Mouse (Mus musculus) small intestine, adult 2 months (tissue): Measurements from ENCODE around the gene Nme3. TPM values are rescaled to one million over a fixed set of nuclear protein-coding genes. Genes with fewer than 3 reads are reported as not detected.

Source experiments
- H3K27ac ChIP-seq: fragments of 200-500 bp; 2 replicates; pipeline ENCODE4 v1.5.1; 2012; ENCODE audit warnings: low read depth, low read length, control low read depth, inconsistent platforms; ENCODE audit not compliant: insufficient read depth
- H3K27me3 ChIP-seq: fragments of 200-500 bp; 2 replicates; pipeline ENCODE4 v1.6.1; 2012; ENCODE audit warnings: mild to moderate bottlenecking, moderate library complexity, low read length, inconsistent platforms; ENCODE audit not compliant: control insufficient read depth, insufficient read depth
- H3K36me3 ChIP-seq: fragments of 200-500 bp; 2 replicates; pipeline ENCODE4 v1.6.1; 2012; ENCODE audit warnings: mild to moderate bottlenecking, low read length, control low read depth, inconsistent platforms; ENCODE audit not compliant: control insufficient read depth, insufficient read depth
- H3K4me1 ChIP-seq: fragments of 200-500 bp; 2 replicates; pipeline ENCODE4 v1.6.1; 2012; ENCODE audit warnings: low read length, inconsistent platforms, mixed read lengths; ENCODE audit not compliant: control insufficient read depth, insufficient read depth, insufficient read length
- H3K4me3 ChIP-seq: fragments of 200-500 bp; 2 replicates; pipeline ENCODE4 v1.5.1; 2012; ENCODE audit warnings: low read depth, mild to moderate bottlenecking, control low read depth, inconsistent platforms, low read length, moderate library complexity
- CTCF ChIP-seq: fragments of 200-500 bp; IDR thresholded peaks from 2 replicates; pipeline ENCODE4 v1.5.1; 2012; ENCODE audit warnings: low read depth, mild to moderate bottlenecking, control low read depth, inconsistent platforms, low read length, moderate library complexity, mixed read lengths; ENCODE audit not compliant: insufficient replicate concordance, insufficient read length; ENCODE audit errors: extremely low read depth
- POLR2A ChIP-seq: fragments of 200-500 bp; IDR thresholded peaks from 2 replicates; pipeline ENCODE4 v1.6.1; 2012; ENCODE audit warnings: low read depth, mild to moderate bottlenecking, control low read depth, inconsistent platforms, low read length, moderate library complexity
- WGBS: fragments of 180-500 bp; shearing (Covaris S2); methylation state at CpG from one replicate; pipeline ENCODE4 v1.1.7; 2018; 5-methylcytosine and 5-hydroxymethylcytosine counted together
- polyA plus RNA-seq: library from polyadenylated mRNA; depleted of rRNA; stranded (reverse); fragments of >200 nt; gene quantifications from 2 replicates; pipeline ENCODE4 v1.2.3, GENCODE M21; 2012

The Nme3 gene
- polyA plus RNA-seq, 1 experiment: 52.4 TPM

- H3K4me3 ChIP-seq: no peak overlapping the region
- peaks cover 11% of the 10 kb centered on the region; the same call in 1 of the 2 replicates for H3K4me1 ChIP-seq
- WGBS: 83% methylated on average over 5 of the region's 5 CpGs
- H3K27me3 ChIP-seq: no peaks in the 10 kb centered on the region
- H3K36me3 ChIP-seq: peaks cover 50% of the 10 kb centered on the region
- TF ChIP-seq CTCF (no peak), POLR2A (no peak)
- no peak overlapping the region for H3K27ac ChIP-seq
Observed at GRCm38 (mm10) chr17:24899153-24899552, 2.9 kb downstream of the Nme3 start.

- Histone ChIP-seq H3K36me3 (peaks cover 59% of the 10 kb centered on the region), H3K27me3 (no peaks in the 10 kb centered on the region)
Observed at GRCm38 (mm10) chr17:24900014-24900413, 3.7 kb downstream of the Nme3 start.

DNA sequence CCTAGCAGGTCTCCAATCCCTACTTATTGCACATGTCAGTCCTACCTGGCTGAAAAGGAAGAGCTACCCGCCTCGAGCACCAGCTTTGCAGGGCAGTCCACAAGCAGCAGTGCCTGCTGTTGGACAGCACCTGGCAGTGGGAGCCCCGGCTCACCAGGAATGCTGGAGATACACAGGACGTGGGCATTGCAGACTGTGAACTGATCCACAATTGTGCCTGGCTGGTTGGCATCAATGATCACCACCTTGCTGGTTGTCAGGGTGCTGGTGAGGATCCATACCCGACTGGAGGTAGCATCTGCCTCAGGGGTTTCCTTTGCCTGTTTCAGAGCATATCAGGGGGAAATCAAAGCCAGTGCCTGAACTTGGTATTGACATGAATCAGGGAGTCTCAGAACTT is 5.8 kb downstream of the Nme3 start:
- TF ChIP-seq POLR2A (no peak), CTCF (no peak)
- Histone ChIP-seq H3K27ac (no peak overlapping the region), H3K36me3 (peaks cover 72% of the 10 kb centered on the region), H3K4me3 (no peak overlapping the region), H3K4me1 (peaks cover 6% of the 10 kb centered on the region; the same call in 1 of the 2 replicates), H3K27me3 (no peaks in the 10 kb centered on the region)
- WGBS: 86% methylated on average over 5 of the region's 5 CpGs

More at GRCm38 (mm10) chr17:24900014-24900413, 3.7 kb downstream of the Nme3 start:
- no peak overlapping the region for H3K27ac ChIP-seq
- 87% methylated on average over 6 of the region's 6 CpGs for WGBS
- TF ChIP-seq POLR2A (no peak), CTCF (no peak)
- peaks cover 11% of the 10 kb centered on the region; the same call in 1 of the 2 replicates for H3K4me1 ChIP-seq
- no peak overlapping the region for H3K4me3 ChIP-seq

- no peaks in the 10 kb centered on the region for H3K27me3 ChIP-seq
- peaks cover 74% of the 10 kb centered on the region for H3K36me3 ChIP-seq
- no peak overlapping the region for H3K27ac ChIP-seq
- no peak overlapping the region for H3K4me3 ChIP-seq
- TF ChIP-seq CTCF: peak; percentile 12; the same call in 1 of the 2 replicates
- TF ChIP-seq POLR2A: no peak
- H3K4me1 ChIP-seq: no peaks in the 10 kb centered on the region
- 68% methylated on average over 9 of the region's 9 CpGs for WGBS
Observed at GRCm38 (mm10) chr17:24902671-24903474, 6.6 kb downstream of the Nme3 start.

- H3K27me3 ChIP-seq: no peaks in the 10 kb centered on the region
- peaks cover 75% of the 10 kb centered on the region for H3K36me3 ChIP-seq
- 89% methylated on average over 9 of the region's 9 CpGs for WGBS
- no peak for TF ChIP-seq CTCF
- no peak for TF ChIP-seq POLR2A
- H3K4me1 ChIP-seq: no peaks in the 10 kb centered on the region
- no peak overlapping the region for H3K27ac ChIP-seq
- no peak overlapping the region for H3K4me3 ChIP-seq
Observed at GRCm38 (mm10) chr17:24903767-24904166, 7.5 kb downstream of the Nme3 start.

DNA sequence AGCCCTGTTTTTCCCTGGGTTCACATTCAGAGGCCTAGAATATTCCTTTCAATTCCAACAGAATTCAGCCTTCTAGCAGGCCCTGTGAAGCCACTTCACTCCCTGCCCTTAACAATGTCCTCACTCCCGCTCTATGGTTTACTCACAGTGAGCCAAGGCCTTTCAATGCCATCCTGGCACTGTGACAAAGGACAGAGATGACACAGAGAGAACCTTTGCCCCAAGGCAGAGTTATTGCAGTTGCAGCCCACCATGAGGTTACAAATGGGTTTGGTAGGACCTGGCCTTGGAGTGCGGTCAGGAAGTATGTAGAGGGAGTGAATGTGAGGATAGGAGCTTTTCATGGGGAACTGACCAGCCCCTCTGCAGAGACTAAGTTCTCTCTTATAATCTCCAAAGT is 11.3 kb downstream of the Nme3 start:
- H3K36me3 ChIP-seq: peaks cover 71% of the 10 kb centered on the region
- H3K27ac ChIP-seq: no peak overlapping the region
- no peaks in the 10 kb centered on the region for H3K4me1 ChIP-seq
- no peak overlapping the region for H3K4me3 ChIP-seq
- TF ChIP-seq CTCF (no peak), POLR2A (no peak)
- H3K27me3 ChIP-seq: no peaks in the 10 kb centered on the region
- WGBS: 84% methylated on average over 2 of the region's 2 CpGs

DNA sequence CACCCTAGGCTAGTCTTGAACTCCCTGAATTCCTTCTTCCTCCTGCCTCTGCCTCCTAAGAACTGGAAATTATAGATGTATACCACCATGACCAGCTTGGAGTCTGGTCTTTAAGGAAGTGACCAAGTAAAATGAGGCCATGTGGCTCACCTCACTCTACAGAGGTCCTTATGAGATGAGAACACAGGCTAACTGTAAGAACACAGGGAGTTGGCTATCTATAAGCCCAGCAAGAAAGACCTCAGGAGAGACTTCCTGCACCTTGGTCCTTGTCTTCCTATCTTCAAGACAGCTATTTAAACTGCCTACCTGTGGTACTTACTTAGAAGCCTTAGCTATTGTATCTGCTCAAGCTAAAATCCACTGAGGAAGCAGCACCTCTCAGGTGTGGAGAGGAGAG is 17.7 kb downstream of the Nme3 start:
- Histone ChIP-seq H3K4me1 (no peaks in the 10 kb centered on the region), H3K4me3 (no peak overlapping the region), H3K27me3 (no peaks in the 10 kb centered on the region), H3K27ac (no peak overlapping the region), H3K36me3 (peaks cover 66% of the 10 kb centered on the region)
- TF ChIP-seq POLR2A (no peak), CTCF (no peak)
